Mouse (Mus musculus) urinary bladder, postnatal 4 days (tissue): ENCODE measurements around the gene Tada2a.

ENCODE experiments used
- DNase-seq, 2 experiments: peaks; one replicate each; pipeline ENCODE4 v3.0.0; 2021 to 2022; ENCODE audit warnings: low spot score in 2 of 2

Gene Tada2a

DNA sequence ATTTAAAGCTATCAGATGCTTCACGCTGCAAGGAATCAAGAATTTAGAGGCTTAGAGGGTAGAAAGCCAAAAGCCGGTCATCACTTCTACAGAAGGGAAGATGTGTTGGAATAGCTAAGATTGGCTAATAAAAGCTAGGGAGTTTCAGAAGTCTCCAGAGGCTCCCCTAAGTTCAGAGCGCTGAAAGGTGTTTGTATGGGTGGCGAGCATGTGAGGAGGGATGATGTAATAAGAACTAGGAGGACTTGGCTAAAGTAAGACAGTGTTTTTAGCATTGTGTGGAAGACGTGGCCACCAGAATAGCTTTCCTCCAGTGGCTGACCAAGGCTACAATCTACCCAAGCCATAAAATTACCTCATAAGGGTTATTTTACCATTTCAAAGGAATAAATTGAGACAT lies 15.8 kb downstream of the Tada2a start:
- no peak for DNase-seq

DNA sequence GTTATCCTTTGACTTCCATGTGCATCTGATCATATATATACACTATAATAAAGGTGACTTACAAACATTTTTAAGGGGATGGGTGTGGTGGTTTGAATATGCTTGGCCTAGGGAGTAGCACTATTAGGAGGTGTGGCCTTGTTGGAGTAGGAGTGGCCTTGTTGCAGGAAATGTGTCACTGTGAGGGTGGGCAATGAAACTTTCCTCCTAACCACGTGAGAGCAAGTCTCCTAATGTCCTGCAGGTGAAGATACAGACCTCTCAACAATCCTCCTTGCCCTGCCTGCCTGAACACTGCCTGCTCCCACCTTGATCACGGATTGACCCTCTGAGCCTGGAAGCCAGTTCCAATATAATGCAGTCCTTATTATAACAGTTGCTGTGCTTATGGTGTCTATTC lies 22.3 kb downstream of the Tada2a start:
- DNase-seq: no peak

DNA sequence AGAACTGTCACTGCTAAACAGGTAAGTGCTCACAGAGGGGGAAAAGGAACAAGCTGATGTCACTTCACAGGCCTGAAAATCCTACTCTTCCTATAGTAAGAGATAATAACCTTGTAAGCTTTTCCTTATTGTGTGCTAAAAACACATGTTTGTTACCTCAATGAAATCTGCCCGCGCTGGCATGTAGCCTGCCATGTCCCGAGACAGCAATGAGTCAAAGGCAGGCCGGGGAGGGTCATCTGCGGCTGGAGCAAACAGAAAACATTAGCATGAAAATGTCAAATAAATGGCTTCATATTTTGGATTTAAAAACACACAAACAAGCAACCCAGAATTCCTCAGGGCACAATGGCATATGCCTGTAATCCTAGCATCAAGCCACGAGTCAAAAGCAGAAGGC lies 25.4 kb downstream of the Tada2a start:
- DNase-seq: no peak

DNA sequence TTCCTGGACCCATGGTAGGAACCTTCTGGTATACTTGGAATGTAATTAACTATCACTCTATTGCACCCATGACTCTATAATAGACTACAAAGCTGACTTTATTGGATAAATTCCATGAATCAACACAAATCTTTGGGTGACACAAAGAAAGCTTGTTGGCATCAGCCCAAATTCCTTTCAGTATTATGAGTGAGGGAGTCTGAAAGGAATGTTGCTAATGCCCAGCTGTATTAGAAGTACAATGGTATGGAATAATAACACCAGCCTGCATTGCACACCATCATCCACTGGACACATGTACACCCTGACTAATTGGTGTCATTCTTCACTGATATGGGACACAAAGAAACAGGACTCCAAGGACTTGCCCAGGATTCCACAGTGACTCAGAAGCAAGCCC lies 28.2 kb downstream of the Tada2a start:
- DNase-seq: no peak

DNA sequence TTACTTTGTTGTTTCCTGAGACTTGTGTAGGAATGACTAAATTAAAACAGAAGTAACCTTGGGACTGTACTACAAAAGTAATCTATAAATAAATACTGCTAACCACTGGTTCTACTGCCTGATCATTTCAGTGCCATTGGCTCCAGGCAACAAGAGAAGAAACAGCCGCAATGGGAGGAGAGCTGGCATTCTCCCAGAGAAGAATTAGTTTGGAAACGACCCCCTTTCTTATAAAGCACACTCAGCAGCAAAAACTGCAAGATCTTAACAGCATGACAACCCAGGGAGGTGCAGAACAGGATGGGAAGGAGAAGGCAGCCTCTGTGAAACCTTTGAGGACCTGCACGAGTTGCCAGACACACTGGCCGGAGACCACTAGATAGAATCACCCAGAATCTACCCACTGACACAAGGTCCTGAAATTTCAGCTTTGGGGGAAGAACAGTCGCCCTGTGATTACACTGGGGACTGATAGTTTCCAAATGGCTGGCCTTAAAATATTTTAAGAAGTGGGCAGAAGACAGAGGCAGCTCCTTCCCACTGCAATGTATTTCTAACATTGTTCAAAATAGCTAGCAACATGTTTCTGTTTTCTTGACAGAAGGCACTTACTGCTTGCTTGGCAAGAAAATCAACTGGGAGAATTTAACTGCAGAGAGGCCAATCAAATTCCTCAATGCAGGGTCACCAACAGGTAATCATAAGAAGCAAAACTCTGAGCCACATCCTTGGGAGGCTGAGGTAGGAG lies 32.0 kb downstream of the Tada2a start:
- no peak for DNase-seq

DNA sequence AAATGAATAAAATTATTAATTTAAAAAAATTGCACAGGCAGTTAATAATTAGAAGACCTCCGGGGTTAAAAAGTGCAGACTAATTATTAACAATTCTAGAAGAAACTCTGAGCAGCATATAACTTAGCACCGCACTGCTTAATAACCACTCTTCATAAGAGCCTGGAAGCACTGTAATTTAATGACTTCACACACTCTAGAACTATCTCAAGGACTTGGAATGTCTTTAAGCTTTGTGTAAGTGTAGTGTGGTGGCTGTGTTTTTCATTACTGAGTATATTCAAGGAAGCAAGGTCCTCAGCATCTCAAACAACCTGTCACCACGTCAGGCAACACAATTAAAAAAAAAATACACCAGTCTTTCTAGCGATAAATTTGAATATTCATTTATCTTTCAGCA lies 34.3 kb downstream of the Tada2a start:
- DNase-seq: no peak

DNA sequence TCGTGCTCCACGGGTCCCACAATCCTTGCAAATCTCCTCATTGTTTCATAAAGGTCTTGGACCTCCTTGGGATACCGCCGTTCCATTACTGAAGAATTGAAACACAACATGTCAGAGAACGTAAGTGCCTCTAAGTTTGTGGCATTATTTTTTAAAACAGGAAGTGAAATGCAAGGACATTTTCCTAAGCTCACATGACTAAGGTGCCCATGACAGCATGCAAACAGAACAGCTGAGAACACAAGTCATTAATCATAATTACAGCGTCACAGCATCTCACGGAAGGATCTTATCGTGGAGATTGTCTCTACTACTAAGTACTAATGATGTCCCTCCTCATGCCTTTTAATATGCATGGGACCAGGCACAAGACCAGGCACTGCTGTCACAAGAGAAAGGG lies 38.8 kb downstream of the Tada2a start:
- DNase-seq: no peak

DNA sequence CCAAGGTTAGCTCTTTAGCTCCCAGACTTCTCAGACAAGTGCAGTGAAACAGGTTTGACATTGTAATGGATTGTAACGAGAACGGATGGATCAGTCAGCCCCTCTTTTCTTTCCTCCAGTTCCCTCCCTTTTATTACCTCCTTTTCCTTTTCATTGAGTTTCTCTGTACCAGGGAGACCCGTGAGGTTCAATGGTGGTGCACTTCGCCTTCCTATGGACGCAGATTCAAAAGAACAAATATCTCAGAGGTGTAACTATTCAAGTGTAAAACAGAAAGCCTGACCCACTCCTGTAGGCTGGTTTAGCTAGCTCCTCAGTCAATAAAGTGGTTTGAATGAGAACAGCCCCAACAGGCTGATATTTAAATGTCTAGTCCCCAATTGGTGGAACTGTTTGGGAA lies 47.5 kb downstream of the Tada2a start:
- no peak for DNase-seq

DNA sequence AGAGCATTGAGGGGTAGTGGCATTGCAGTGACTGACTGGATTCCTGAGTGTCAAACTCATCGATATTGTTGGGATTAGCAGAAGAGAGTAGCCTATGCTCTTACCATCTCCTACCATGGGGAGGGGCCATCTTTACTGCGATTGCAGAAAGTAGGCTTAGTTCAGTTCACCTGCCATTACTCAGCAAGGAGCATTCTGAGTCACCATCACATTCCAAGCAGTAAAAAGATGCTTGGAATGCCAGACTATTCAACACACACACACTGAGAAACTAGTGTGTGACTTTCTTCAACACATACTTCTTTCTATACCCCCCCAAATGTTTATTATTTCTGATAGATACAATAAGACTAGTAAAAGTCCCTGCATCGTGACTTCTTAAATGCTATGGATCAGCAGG lies 49.1 kb downstream of the Tada2a start:
- no peak for DNase-seq

DNA sequence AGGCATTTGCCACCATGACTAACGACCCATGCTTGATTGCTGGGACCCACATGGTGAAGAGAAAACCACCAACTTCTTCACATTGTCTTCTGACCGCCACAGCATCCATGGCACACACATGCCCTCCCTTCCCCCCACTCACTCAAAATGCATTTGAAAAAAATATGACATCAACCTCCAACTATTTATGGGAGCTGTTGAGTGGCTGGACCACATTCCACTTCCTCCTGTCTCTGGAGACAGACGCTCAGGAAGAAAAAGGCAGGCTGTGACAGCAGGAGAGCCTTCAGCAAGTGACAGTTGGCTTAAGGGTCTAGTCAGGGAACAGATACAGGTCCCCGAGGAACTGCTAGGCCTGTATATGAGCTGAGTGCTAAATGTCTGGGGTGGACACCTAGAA lies 49.5 kb downstream of the Tada2a start:
- DNase-seq: no peak

DNA sequence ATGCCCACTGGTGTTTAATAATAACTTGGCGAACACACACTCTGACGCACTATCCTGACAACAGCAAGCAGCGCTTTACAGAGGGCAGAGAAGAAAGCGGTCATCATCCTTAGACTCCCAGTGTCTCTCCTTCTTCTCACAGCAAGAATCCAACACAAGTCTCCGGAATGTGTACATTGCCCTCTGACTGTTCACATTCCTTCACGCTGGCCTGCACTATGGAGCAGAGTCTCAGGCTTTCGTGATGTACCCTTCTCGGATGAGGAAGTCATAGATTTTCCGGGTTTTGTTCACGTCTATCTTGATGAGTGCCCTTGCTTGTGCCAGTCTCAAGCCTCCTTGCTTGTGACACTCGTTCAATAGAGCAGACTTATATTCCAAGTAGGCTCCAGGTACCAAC lies 50.0 kb downstream of the Tada2a start:
- DNase-seq: no peak

DNA sequence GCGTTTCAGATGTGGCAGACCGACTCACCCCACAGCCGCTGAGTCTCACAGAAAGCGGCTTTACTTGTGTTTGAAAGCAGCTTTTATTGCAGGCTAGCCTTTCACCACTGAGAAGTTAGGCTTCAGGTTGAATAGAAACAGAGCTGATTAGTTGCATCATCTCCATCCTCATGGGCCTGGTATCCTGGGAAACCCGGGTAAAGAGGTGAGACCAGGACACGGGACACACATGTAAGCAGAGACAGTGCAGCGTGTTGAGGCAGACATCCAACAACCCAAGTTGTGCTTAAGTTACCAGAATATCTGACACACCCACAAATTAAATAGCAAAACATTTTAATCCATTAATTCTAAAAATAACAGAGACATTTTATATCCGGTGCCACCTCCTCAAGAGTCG lies 50.8 kb downstream of the Tada2a start:
- DNase-seq: no peak

DNA sequence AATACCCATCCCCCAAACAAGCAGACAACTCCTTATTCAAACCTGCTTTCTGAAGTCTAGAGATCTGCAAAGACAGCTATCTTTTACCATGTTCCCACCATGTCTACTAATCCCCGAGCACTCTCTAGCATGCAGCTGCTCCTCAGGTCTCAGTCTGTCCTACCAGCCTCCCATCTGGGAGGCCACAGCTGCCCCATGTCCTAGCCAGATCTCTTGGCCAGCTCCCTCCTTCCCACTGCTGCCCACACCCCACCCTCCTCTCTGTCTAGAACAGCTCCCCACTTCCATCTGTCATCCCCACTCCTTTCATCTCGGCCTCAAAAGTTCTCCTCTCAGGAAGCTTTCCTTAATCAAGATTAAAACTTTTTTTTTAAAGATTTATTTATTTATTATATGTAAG lies 52.4 kb downstream of the Tada2a start:
- DNase-seq: no peak

DNA sequence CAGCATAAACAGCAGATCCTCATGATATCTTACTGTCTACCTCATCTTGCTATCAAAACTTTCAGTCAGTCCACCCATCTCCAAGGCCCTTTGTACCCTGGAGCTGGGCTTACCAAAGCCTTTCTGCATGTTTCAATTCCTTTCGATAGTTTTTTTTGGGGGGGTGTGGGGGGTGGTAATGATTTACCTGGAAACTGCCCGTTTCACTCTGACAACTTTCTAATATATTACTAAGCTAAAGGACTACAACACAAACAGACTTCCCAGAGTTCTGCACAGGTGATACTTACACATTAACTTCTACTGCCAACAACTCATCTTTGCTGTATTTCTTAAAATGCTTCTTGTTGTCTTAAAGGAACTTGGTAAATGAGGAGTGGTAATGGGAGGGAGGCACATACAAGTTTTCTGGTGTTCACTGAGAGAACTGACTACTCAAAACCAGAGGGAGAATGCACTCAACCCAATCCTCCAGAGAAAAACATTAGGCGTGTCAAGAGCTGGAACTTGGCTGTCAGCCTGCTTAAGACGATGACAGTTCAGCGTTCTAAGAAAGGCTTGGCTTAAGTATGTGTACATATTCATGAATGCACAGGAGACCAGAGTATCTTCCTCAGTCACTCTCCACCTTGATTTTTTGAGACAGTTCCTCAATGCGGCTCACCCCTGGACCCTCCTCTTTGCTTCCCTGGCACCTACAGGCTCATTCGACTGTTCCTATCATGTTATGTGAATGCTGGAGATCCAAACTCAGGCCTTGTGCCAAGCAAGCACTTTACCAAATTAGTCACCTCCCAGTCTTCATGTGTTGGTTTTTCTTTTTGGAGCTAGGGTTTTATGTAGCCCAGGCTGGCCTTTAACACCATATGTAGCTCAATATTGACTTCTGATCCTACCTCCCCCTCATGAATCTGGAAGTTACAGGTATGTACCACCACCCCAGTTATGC lies 55.3 kb downstream of the Tada2a start:
- DNase-seq: no peak

DNA sequence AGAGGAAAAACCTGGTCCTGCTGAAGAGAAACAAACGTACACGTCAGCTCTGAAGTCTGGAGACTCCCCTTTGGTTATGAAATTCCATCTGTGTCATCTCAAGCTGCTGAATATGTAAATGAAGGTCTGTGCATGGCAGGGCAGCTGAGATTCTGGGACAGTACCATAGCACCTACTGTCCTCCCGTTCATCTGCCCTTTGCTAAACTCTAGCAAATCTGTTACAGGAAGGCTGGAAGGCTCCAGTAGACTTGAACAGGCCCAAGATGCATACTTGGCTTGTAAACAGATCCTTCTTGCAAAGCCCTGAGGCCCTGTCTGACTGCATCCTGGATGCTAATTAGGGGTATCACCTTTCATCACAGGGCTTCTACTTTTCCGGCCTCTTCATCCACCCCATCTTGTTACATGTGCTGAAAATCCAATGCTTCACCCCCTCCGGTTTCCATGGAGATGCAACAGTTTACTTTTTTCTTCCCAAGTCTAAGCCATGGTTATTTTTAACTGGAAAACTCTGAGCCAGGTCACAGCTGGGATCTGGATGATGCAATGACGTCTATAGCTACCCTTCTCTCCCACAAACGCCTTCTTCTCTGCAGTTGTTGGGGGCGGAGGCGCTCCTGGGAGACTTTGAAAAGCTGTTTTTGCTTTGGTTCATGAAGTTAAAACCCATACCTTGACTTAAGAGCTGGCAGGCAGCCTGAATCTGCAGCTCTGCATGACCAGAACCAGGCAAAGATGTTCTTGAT lies 56.3 kb downstream of the Tada2a start:
- no peak for DNase-seq

DNA sequence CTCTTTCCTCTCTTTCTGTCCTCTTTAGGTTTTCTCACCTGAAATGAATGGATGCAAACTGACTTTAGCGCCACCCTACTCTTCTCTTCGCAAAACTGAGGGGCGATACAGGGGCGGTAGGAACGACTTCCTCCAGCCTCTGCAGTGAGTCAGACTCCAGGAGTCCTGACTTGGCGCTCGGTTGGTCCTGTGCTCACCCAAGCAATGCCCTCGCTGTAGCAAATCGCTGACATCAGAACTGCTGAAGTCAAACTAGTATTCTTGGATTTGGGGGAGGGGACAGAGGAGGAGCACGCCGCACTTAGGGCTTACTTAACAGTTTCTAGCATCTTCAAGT lies 60.4 kb downstream of the Tada2a start, which contains the start of gene Dusp14:
Gene Dusp14 (minus strand): TSS at position 228 of the 337 bp plus-strand sequence.
- no peak for DNase-seq

DNA sequence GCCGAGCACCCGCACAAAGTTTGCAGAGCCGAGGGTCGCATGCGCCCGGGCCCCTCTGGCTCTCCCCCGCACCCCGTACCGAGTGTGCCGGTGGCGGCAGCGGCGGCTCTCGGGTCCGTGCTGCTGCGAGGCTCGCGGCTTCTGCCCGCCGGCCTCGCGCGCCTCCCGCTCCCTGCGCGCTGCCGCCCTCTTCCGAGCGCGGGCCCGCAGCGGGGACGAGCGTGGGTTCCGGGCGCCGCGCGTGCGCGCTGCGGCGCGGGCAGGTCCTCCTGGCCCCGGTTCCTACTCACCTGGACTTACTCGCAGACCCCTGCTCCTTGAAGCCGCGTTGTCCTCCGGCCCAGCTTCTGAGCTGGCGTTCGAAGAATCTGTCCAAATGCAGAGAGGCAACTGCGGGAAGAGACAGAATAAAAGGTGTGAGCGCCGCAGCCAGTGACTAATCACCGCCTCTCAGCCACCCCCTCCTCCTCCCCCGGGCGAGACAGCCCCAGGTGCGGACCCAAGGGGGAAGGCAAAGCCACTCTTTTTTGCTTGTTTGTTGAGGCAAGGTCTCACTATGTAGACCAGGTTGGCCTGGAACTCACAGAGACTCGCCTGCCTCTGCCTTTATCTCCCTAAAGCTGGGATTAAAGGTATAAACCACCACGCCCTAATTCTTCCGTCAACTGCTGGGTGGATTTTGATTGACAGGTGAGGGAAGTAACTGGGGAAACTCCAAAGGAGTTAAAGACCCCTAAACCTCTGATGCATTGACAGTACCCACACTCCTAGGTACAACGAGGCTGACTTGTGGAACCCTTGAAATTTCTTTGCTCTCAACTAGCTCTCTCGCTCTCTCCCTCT lies 61.0 kb downstream of the Tada2a start:
- DNase-seq: peak in 1 of 2 experiments; percentile 41

DNA sequence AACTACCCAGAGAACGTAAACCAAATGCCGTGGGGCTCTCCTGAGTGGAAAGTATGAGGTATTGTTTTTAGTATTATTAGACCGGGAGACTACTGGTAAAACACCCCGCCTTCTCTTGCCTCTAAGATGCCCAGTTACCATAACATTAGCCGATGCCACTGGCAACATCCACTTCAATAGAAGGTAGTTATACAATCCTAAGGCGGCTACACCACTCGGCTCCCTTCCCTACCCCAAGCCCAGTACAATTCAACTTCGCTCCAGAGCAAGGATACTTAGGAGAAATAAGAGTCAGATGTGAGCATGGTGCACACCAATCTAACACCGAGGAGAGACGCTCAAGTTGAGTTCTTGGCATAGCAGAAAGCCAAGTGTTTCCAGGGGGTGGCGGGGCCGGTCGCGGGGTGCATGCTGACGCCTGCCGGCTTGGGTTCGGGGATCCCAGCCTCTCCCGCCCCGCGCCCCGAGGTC lies 61.6 kb downstream of the Tada2a start:
- DNase-seq: no peak

DNA sequence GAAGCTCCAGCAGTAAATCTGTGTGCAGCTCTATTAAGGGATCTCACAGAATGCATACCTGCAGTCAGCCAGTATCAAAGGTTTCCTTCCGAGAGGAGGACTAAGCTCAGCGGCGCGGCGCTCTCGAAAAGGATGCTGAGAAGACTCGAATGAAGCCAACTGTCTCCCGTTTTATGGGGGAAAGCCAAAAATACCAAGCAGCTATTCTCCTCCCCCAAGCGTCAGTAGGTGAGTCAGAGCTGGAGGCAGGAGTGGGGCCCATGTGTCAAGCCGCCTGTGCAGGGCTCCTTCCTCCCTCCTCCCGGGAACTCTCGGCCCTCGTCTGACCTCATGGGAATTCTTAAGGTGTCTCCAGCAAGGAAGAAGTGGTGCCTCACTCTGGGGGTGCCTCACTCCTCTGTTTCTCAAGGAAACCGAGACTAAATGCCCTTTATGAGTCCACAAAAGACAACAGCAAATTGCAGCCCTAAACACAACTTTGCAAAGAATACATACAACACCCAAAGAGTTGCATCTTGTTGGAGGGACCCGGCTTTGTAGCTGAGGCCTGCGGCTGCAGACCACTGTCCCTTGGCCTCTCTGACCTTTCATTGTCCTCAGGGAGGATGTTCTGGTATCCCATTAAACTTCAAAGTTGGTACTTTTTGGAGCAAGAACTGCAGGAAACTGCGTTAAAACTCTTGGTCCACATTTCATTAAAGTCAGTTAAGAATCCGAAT lies 62.3 kb downstream of the Tada2a start:
- peak in 1 of 2 experiments; percentile 63 for DNase-seq

DNA sequence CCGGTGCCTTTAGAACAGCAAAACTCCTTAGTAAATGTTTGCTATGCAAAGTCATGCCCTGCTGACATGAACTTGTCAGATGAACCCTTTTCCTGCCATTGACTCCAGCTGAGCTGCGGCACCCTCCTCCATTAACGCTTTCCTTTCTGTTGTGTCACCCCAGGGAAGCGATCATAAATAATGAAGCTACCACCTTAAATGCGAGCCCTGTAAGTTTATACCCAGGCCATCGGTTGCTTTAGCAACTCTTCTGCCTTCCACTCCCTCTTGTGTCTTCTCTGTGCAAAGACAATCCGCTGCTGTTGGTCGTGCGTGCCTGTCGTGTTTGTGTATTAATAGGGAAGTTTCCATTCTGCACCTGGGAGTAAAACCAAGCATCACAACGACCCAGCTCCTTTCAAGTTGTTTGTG lies 63.3 kb downstream of the Tada2a start:
- no peak for DNase-seq
